Mouse (Mus musculus) forebrain, postnatal 0 days (tissue): ENCODE results near the gene Mpdu1. TPM values are rescaled to one million over a fixed set of nuclear protein-coding genes. Genes with fewer than 3 reads are reported as not detected.

ENCODE experiments used
- ATAC-seq: fragments of 200-750 bp; cut with Nextera tagmentation; 2 replicates; pipeline ENCODE4 v1.8.0; 2017; ENCODE audit warnings: mild to moderate bottlenecking, moderate library complexity
- DNase-seq: peaks from one replicate; pipeline ENCODE4 v3.0.0-alpha.2; 2015
- H3K27ac ChIP-seq: fragments of 300-500 bp; sonication (generic); 2 replicates; pipeline ENCODE4 v1.5.1; 2014; ENCODE audit warnings: low read depth, mild to moderate bottlenecking, antibody characterized with exemption, low read length, moderate library complexity, mixed read lengths
- H3K27me3 ChIP-seq: fragments of 300-500 bp; sonication (generic); 2 replicates; pipeline ENCODE4 v1.6.1; 2014; ENCODE audit warnings: mild to moderate bottlenecking, low read length, mixed read lengths; ENCODE audit not compliant: insufficient read depth
- H3K36me3 ChIP-seq: fragments of 300-500 bp; sonication (generic); 2 replicates; pipeline ENCODE4 v1.6.1; 2014; ENCODE audit warnings: mild to moderate bottlenecking, moderate library complexity; ENCODE audit not compliant: insufficient read depth
- H3K4me1 ChIP-seq: fragments of 300-500 bp; sonication (generic); 2 replicates; pipeline ENCODE4 v1.6.1; 2014; ENCODE audit warnings: antibody characterized with exemption; ENCODE audit not compliant: insufficient read depth
- H3K4me2 ChIP-seq: fragments of 300-500 bp; sonication (generic); 2 replicates; pipeline ENCODE4 v1.6.1; 2014; ENCODE audit warnings: low read depth, mild to moderate bottlenecking, moderate library complexity
- H3K4me3 ChIP-seq: fragments of 300-500 bp; sonication (generic); 2 replicates; pipeline ENCODE4 v1.5.1; 2014; ENCODE audit warnings: low read depth, low read length, mixed read lengths
- H3K9ac ChIP-seq: fragments of 300-500 bp; sonication (generic); 2 replicates; pipeline ENCODE4 v1.6.1; 2014; ENCODE audit warnings: mild to moderate bottlenecking
- H3K9me3 ChIP-seq: fragments of 300-500 bp; sonication (generic); 2 replicates; pipeline ENCODE4 v1.6.1; 2016; ENCODE audit warnings: low read length
- CTCF ChIP-seq: sonication (generic); IDR thresholded peaks from 2 replicates; pipeline ENCODE4 v1.5.1; 2016; ENCODE audit warnings: antibody characterized with exemption, control low read depth, low read depth
- WGBS: fragments of 180-500 bp; shearing (Covaris S2); extraction: QIAGEN DNeasy Blood & Tissue Kit; methylation state at CpG from one replicate; pipeline ENCODE4 v1.1.7; 2014; 5-methylcytosine and 5-hydroxymethylcytosine counted together
- polyA plus RNA-seq: library from polyadenylated mRNA; unstranded; fragments of >200 nt; fragmentation: Nextera tagmentation; extraction: Ambion mirVana; gene quantifications from 2 replicates; pipeline ENCODE4 v1.2.1, GENCODE M21; 2015
- total RNA-seq: library from RNA; depleted of rRNA; stranded (reverse); fragments of >200 nt; gene quantifications from 2 replicates; pipeline ENCODE4 v1.2.3, GENCODE M21; 2014; rRNA removed

Mpdu1 gene
- 158 and 214 TPM in 2 replicates for total RNA-seq
- polyA plus RNA-seq = 118 and 122 TPM in 2 replicates

- H3K36me3 ChIP-seq = peaks cover 52% of the 10 kb centered on the region
- no peaks in the 10 kb centered on the region for H3K27me3 ChIP-seq
- WGBS = 1% methylated on average over 48 of the region's 48 CpGs
- DNase-seq = peak; percentile 99
- peak; percentile 71 for TF ChIP-seq CTCF
- H3K4me3 ChIP-seq = peak within 1 kb of the TSS; percentile 55
- peak; percentile 97 for ATAC-seq
- peak within 1 kb of the TSS; percentile 70 for H3K9ac ChIP-seq
- peak within 1 kb of the TSS; percentile 48 for H3K4me2 ChIP-seq
- peak within 1 kb of the TSS; percentile 97 for H3K27ac ChIP-seq
- peaks cover 4% of the 10 kb centered on the region for H3K4me1 ChIP-seq
- no peaks in the 10 kb centered on the region for H3K9me3 ChIP-seq
Measured at GRCm38 (mm10) chr11:69662213-69662966, at the start of gene Mpdu1. TSS of gene Mpdu1 (minus strand) at chr11:69662642.

- H3K9me3 ChIP-seq = no peaks in the 10 kb centered on the region
- H3K9ac ChIP-seq = no peak overlapping the region
- no peaks in the 10 kb centered on the region for H3K36me3 ChIP-seq
- no peaks in the 10 kb centered on the region for H3K27me3 ChIP-seq
- TF ChIP-seq CTCF = no peak
- no peak overlapping the region for H3K27ac ChIP-seq
- ATAC-seq (no peak), DNase-seq (no peak)
- H3K4me3 ChIP-seq = no peak overlapping the region
- H3K4me2 ChIP-seq = no peak overlapping the region
- WGBS = 79% methylated on average over 2 of the region's 2 CpGs
- H3K4me1 ChIP-seq = 0 out of 2 replicates have a peak, but pooled peaks cover 2% of the 10 kb centered on the region
Measured at GRCm38 (mm10) chr11:69711082-69711481, 48.6 kb upstream of the Mpdu1 start.

- Histone ChIP-seq H3K9me3 (no peaks in the 10 kb centered on the region), H3K36me3 (no peaks in the 10 kb centered on the region), H3K4me3 (no peak overlapping the region), H3K27ac (no peak overlapping the region), H3K4me2 (no peak overlapping the region), H3K27me3 (no peaks in the 10 kb centered on the region), H3K4me1 (0 out of 2 replicates have a peak, but pooled peaks cover 2% of the 10 kb centered on the region), H3K9ac (no peak overlapping the region)
- DNase-seq (no peak), ATAC-seq (no peak)
- WGBS = 68% methylated on average over 3 of the region's 3 CpGs
- TF ChIP-seq CTCF = no peak
Measured at GRCm38 (mm10) chr11:69710470-69710869, 48.0 kb upstream of the Mpdu1 start.

GRCm38 (mm10) chr11:69709554-69710446 is 47.4 kb upstream of the Mpdu1 start:
- no peak for DNase-seq
- H3K4me3 ChIP-seq = no peak overlapping the region
- no peaks in the 10 kb centered on the region for H3K27me3 ChIP-seq
- 0 out of 2 replicates have a peak, but pooled peaks cover 2% of the 10 kb centered on the region for H3K4me1 ChIP-seq
- H3K36me3 ChIP-seq = no peaks in the 10 kb centered on the region
- H3K9ac ChIP-seq = no peak overlapping the region
- no peak for TF ChIP-seq CTCF
- H3K27ac ChIP-seq = no peak overlapping the region
- no peaks in the 10 kb centered on the region for H3K9me3 ChIP-seq
- WGBS = 53% methylated on average over 11 of the region's 11 CpGs
- no peak for ATAC-seq
- H3K4me2 ChIP-seq = no peak overlapping the region

GRCm38 (mm10) chr11:69708614-69709265 is 46.3 kb upstream of the Mpdu1 start:
- Histone ChIP-seq H3K4me3 (no peak overlapping the region), H3K27ac (no peak overlapping the region), H3K9me3 (no peaks in the 10 kb centered on the region), H3K9ac (no peak overlapping the region), H3K4me2 (no peak overlapping the region), H3K4me1 (0 out of 2 replicates have a peak, but pooled peaks cover 2% of the 10 kb centered on the region), H3K27me3 (no peaks in the 10 kb centered on the region), H3K36me3 (no peaks in the 10 kb centered on the region)
- no peak for TF ChIP-seq CTCF
- ATAC-seq (no peak), DNase-seq (no peak)
- 92% methylated on average over 3 of the region's 3 CpGs for WGBS

GRCm38 (mm10) chr11:69707873-69708381 is 45.5 kb upstream of the Mpdu1 start:
- DNase-seq (no peak), ATAC-seq (no peak)
- H3K4me1 ChIP-seq = 0 out of 2 replicates have a peak, but pooled peaks cover 2% of the 10 kb centered on the region
- H3K27ac ChIP-seq = no peak overlapping the region
- H3K4me3 ChIP-seq = no peak overlapping the region
- H3K27me3 ChIP-seq = no peaks in the 10 kb centered on the region
- H3K9ac ChIP-seq = no peak overlapping the region
- H3K9me3 ChIP-seq = no peaks in the 10 kb centered on the region
- no peak for TF ChIP-seq CTCF
- no peaks in the 10 kb centered on the region for H3K36me3 ChIP-seq
- 88% methylated on average over 4 of the region's 4 CpGs for WGBS
- H3K4me2 ChIP-seq = no peak overlapping the region
